Mouse (Mus musculus) G1E (cell line): ENCODE results near the gene Galm.

Experiments used
- CTCF ChIP-seq: IDR thresholded peaks from 2 replicates; pipeline ENCODE4 v1.5.1; 2012; ENCODE audit warnings: low read depth, low read length, inconsistent platforms, mixed read lengths
- GATA1 ChIP-seq: IDR thresholded peaks from 2 replicates; pipeline ENCODE4 v1.6.1; 2012; ENCODE audit warnings: borderline replicate concordance, low read length, inconsistent platforms, mixed read lengths
- GATA2 ChIP-seq: IDR thresholded peaks from 2 replicates; pipeline ENCODE4 v1.6.1; 2012; ENCODE audit warnings: low read depth, low read length, inconsistent platforms, borderline replicate concordance
- POLR2AphosphoS5 ChIP-seq: IDR thresholded peaks from 2 replicates; pipeline ENCODE4 v1.6.1; 2012; ENCODE audit warnings: low read depth, low read length, inconsistent platforms; ENCODE audit not compliant: insufficient replicate concordance
- TAL1 ChIP-seq: conservative IDR thresholded peaks from 2 replicates; pipeline ENCODE4 v1.6.1; 2012; ENCODE audit warnings: low read depth, low read length, inconsistent platforms, mixed read lengths

GRCm38 (mm10) chr17:80168425-80169182 lies 41.3 kb downstream of the Galm start:
- TF ChIP-seq CTCF (no peak), TAL1 (no peak), GATA1 (no peak), POLR2AphosphoS5 (no peak), GATA2 (no peak)
